Mouse (Mus musculus): Measurements from ENCODE around the gene Rcn3. TPM values are rescaled to one million over a fixed set of nuclear protein-coding genes. Genes with fewer than 3 reads are reported as not detected.

Gene Rcn3
- polyA plus RNA-seq, 1 experiment: 1.7 TPM

DNA sequence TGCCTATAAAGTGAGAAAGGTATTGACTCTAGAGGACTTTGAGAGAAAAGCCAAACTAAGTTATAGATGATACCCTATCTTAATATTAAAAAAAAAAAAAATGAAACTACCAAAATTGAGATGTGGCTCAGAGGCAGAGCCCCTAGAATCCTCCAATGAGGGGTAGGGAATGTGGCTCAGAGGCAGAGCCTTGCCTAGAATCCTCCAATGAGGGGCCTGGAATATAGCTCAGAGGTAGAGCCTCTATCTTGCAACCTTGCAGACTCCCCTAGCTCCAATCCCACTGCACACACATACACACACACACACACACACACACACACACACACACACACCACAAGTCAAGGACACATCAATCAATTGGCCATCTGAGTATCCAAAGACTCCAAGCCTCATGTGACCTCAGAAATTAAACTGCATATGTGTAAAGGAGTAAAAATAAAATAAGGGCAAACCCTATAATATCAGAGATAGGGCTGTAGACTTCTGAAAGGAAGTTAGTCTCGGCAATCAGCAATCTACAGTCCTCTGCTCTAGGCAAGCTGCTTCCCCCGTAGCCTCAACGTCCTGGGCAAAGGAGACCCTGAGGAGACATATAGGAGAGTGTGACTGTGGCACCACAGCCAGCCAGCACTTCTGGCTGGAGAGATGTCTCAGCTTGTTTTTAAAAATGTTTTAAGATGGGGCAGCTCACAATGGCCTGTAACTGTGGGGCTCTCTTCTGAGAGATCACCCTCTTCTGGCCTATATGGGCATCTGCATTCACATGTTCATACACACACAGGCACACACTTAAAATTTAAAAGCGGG is 24.6 kb downstream of the Rcn3 start:
- Histone ChIP-seq H3K9me3 (no peaks in the 10 kb centered on the region), H3K36me3 (replicated peaks; ENCODE audit: low read length) (peaks cover 28% of the 10 kb centered on the region), H3K4me1 (peaks cover 89% of the 10 kb centered on the region), H3K27me3 (replicated peaks) (no peaks in the 10 kb centered on the region), H3K4me3 (replicated peaks) (peak overlapping the region; percentile 35)
- no peak for TF ChIP-seq FLI1 (IDR thresholded peaks at IDR 0.05; ENCODE audit: low read length)
- TF ChIP-seq GATA1 (IDR thresholded peaks at IDR 0.05; ENCODE audit: borderline replicate concordance, low read length): no peak

DNA sequence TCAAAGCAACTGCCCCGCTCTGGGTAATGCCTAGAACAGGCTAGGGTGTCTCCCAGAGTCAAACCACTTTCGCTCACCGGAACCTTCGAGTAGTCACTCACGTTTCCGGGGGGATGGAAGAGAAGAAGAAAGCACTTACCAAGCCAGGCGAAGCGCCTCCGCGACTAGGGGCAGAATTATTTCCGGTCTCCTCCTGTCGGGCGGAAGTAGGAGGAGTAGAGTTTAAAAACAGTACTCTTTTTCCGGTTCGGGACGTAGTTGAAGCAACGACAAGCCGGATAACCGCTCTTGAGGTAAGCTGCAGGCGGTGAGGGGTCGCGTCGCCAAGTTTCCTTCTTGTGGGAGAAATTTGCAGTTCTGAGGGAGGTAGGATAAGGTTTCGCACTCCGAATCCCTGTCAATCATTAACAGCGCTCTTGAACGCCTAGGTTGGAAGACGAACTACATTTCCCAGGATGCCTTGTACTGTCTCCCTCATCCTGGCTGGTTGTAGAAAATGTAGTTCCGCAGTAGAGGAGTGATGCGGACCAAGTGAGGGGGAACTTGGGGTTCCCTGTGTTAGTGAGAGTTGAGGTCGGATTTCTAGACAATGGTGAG is 29.7 kb downstream of the Rcn3 start, which contains the start of the genes Nosip and Prrg2:
Gene Nosip (plus strand): TSS at position 191 of the 597 bp plus-strand sequence.
Gene Prrg2 (minus strand): TSS at position 439 of the 597 bp plus-strand sequence.
- H3K4me3 ChIP-seq (replicated peaks): peak within 1 kb of the TSS; percentile 97
- no peaks in the 10 kb centered on the region for H3K27me3 ChIP-seq (replicated peaks)
- TF ChIP-seq GATA1 (IDR thresholded peaks at IDR 0.05; ENCODE audit: borderline replicate concordance, low read length) (no peak), FLI1 (IDR thresholded peaks at IDR 0.05; ENCODE audit: low read length) (peak; percentile 83)
- no peaks in the 10 kb centered on the region for H3K9me3 ChIP-seq
- peaks cover 46% of the 10 kb centered on the region for H3K36me3 ChIP-seq (replicated peaks; ENCODE audit: low read length)
- H3K4me1 ChIP-seq: peaks cover 61% of the 10 kb centered on the region

DNA sequence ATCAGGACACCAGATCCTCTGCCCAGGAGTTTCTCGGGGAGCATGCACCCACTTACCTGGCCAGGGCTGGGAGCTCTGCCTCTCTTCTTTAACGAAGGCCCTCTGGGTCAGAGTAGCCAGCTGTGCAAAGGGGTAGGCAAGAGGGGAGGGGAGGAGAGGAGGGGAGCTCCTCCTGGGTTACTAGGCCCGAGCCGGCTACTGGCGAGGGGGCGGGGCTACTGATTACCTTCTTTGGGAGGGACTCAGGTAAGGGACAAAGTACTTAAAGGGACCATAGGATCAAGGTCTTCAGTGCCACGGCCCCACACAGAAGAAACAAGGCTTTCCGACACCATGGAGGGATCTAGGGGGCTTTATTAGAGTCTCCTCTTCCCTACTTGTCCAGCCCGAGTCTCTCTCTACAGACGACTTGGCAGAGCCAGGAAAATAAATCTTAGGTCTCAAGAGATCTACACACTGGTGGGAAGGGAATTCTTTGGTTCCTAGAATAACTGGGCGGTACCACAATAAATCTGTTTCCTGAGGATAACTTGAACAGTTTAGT is 30.4 kb downstream of the Rcn3 start:
- peak overlapping the region; percentile 97 for H3K4me3 ChIP-seq (replicated peaks)
- peaks cover 44% of the 10 kb centered on the region for H3K36me3 ChIP-seq (replicated peaks; ENCODE audit: low read length)
- H3K4me1 ChIP-seq: peaks cover 61% of the 10 kb centered on the region
- H3K27me3 ChIP-seq (replicated peaks): no peaks in the 10 kb centered on the region
- TF ChIP-seq FLI1 (IDR thresholded peaks at IDR 0.05; ENCODE audit: low read length): no peak
- TF ChIP-seq GATA1 (IDR thresholded peaks at IDR 0.05; ENCODE audit: borderline replicate concordance, low read length): no peak
- no peaks in the 10 kb centered on the region for H3K9me3 ChIP-seq

DNA sequence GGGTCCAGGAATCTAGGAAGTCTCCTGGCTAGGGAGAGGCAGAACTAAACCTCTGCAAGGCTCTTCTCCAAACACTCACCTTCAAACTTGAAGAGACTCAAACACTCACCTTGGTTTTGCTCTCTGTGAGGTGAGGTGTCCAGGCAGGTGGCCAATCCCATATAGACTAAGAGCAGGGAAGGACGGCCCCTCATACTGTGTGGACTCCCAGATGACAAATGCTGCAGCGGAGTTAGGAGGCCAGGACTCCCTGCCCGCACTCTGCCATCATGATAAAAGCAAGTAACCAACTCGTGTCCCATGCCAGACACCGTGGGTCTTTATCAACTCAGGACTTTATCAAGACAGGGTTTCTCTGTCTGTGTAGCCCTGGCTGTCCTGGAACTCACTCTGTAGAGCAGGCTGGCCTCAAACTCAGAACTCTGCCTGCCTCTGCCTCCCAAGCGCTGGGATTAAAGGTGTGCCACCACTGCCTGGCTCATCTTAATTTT is 31.3 kb downstream of the Rcn3 start:
- no peaks in the 10 kb centered on the region for H3K27me3 ChIP-seq (replicated peaks)
- H3K4me3 ChIP-seq (replicated peaks): peak overlapping the region; percentile 11
- peaks cover 56% of the 10 kb centered on the region for H3K4me1 ChIP-seq
- TF ChIP-seq GATA1 (IDR thresholded peaks at IDR 0.05; ENCODE audit: borderline replicate concordance, low read length) (no peak), FLI1 (IDR thresholded peaks at IDR 0.05; ENCODE audit: low read length) (no peak)
- H3K36me3 ChIP-seq (replicated peaks; ENCODE audit: low read length): peaks cover 37% of the 10 kb centered on the region
- H3K9me3 ChIP-seq: no peaks in the 10 kb centered on the region

DNA sequence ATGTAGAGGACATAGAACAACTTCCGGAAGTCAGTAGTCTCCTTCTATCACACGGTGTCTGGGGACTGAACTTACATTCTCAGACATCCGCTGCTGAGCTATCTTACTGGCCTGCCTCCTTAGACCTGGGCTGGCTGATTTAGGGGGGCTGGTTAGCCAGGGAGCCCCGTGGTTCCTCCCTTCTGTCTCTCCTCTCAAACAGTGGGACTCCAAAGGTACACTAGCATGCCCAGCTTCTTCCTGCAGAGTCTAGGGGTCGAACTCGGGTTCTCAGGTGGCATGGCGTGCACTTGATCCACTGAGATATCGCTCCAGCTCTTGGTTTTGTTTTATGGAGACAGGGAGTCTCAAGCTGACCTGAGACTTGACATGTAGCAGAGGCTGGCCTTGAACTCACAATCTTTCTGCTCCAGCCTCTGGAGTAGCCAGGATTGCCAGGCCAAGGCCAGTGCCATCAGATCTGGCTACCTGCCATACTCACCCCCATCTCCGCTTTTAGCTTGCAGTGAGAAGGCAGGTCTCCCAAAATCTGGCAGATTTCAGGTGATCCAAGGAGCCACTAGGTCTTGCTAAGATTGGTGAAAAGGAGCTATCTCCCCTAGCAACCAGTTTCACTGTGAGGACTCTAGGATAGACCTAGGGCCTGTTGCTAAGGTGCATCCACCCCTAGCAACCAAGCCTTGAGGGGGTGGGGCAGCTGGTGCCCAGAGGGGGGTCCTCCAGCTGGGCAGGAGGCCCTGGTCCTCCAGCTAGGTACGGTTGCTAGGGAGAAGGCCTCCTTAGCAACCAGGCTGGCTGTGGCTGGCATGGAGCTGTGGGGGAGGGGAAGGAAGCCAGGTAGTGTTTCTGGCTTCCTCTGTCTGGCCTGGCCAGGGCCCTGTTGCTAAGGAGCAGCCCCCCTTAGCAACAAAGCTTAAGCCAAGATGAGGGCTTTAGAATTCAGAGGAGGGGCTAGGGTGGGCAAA is 33.1 kb downstream of the Rcn3 start:
- TF ChIP-seq FLI1 (IDR thresholded peaks at IDR 0.05; ENCODE audit: low read length): no peak; the same call in 1 of the 2 replicates
- TF ChIP-seq GATA1 (IDR thresholded peaks at IDR 0.05; ENCODE audit: borderline replicate concordance, low read length): no peak
- peaks cover 29% of the 10 kb centered on the region for H3K36me3 ChIP-seq (replicated peaks; ENCODE audit: low read length)
- no peaks in the 10 kb centered on the region for H3K9me3 ChIP-seq
- H3K27me3 ChIP-seq (replicated peaks): no peaks in the 10 kb centered on the region
- peaks cover 49% of the 10 kb centered on the region for H3K4me1 ChIP-seq
- H3K4me3 ChIP-seq (replicated peaks): no peak overlapping the region

DNA sequence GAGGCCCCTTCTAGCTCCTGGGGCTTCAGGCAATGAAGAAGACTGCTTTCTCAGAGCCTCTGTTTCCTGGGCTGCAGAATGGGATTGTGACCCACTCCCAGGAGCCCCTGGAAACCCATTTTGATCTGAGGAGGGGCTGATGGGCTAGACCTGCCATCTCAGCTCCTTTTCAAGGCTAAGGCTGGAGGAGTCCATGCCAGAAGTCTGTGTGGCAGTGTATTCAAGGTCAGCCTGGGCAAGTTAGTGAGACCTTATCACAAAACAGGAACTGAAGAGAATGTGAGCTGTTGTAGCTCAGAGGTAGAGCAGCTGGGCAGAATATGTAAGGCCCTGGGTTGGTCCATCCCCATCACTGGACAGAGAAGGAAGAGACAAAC is 35.1 kb downstream of the Rcn3 start:
- Histone ChIP-seq H3K4me3 (replicated peaks) (no peak overlapping the region), H3K27me3 (replicated peaks) (no peaks in the 10 kb centered on the region), H3K9me3 (no peaks in the 10 kb centered on the region), H3K4me1 (peaks cover 50% of the 10 kb centered on the region), H3K36me3 (replicated peaks; ENCODE audit: low read length) (peaks cover 28% of the 10 kb centered on the region)
- no peak for TF ChIP-seq GATA1 (IDR thresholded peaks at IDR 0.05; ENCODE audit: borderline replicate concordance, low read length)
- no peak for TF ChIP-seq FLI1 (IDR thresholded peaks at IDR 0.05; ENCODE audit: low read length)

DNA sequence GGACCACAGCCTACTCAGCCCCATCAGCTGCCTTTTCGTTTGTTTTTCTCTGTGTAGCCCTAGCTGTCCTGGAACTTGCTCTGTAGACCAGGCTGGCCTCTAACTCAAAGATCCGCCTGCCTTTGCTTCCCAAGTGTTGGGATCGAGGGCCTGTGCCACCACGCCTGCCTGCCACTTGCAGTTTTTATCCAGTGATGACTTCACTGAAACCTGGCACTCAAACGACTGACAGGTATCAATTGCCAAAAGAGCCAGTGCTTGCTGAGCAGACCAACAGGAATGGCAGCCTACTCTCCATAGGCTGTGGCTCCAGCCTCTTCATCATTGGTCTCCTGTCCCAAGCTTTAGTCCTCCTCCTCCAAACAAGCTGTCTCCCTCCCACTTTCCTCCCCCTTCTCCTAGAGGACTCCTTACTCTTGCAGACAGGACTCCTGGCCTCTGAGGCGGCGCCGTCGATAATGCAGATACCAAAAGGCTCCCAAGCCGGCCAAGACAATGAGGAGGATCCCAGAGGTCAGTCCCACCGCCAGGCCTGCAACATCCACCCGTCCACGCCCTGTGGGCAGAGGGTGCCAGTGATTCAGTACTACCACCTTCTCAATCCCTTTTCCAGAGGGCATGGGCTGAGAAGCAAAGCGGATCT is 35.6 kb downstream of the Rcn3 start:
- no peaks in the 10 kb centered on the region for H3K9me3 ChIP-seq
- peaks cover 30% of the 10 kb centered on the region for H3K36me3 ChIP-seq (replicated peaks; ENCODE audit: low read length)
- TF ChIP-seq FLI1 (IDR thresholded peaks at IDR 0.05; ENCODE audit: low read length) (no peak), GATA1 (IDR thresholded peaks at IDR 0.05; ENCODE audit: borderline replicate concordance, low read length) (no peak)
- H3K27me3 ChIP-seq (replicated peaks): no peaks in the 10 kb centered on the region
- peaks cover 51% of the 10 kb centered on the region for H3K4me1 ChIP-seq
- no peak overlapping the region for H3K4me3 ChIP-seq (replicated peaks)

DNA sequence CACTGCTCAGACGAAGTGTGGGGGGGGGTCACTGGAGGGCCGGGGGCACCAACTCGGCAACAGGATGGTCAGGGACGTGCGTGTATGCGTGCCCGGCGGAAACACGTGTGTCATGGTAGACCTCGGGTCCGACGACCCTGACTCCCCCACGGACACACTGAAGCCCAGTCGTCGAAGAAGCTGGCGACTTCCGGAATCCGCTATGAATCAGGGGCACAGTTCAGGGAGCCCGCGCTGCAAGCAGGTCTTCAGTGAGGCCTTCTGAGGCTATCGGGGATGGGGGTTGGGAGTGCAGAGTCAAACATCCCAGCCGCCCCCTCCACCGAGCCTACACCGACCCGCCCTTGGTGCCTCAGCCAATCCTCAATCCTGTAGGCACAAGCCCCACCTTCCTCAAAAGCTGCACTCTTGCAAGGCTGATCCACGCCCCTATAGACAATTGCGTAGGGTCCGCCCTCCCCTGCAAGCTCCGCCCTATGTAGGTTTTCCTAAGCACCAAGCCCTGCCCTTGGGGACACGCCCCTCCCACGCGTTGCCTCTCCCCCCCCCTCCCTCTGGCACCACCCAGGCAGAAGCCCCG is 38.0 kb downstream of the Rcn3 start:
- H3K4me1 ChIP-seq: peaks cover 54% of the 10 kb centered on the region
- no peak for TF ChIP-seq GATA1 (IDR thresholded peaks at IDR 0.05; ENCODE audit: borderline replicate concordance, low read length)
- TF ChIP-seq FLI1 (IDR thresholded peaks at IDR 0.05; ENCODE audit: low read length): no peak; the same call in 1 of the 2 replicates
- H3K36me3 ChIP-seq (replicated peaks; ENCODE audit: low read length): peaks cover 36% of the 10 kb centered on the region
- peak overlapping the region; percentile 91 for H3K4me3 ChIP-seq (replicated peaks)
- no peaks in the 10 kb centered on the region for H3K9me3 ChIP-seq
- H3K27me3 ChIP-seq (replicated peaks): no peaks in the 10 kb centered on the region

Measured in megakaryocyte, embryonic 14.5 days (primary cell).